Mouse (Mus musculus) gastrocnemius, postnatal 10 days (tissue): ENCODE results near the gene Rcc2. TPM values are rescaled to one million over a fixed set of nuclear protein-coding genes. Genes with fewer than 3 reads are reported as not detected.

Source experiments
- DNase-seq: peaks from one replicate; pipeline ENCODE4 v3.0.0; 2021; ENCODE audit warnings: mixed read lengths
- total RNA-seq, 2 experiments: library from RNA; stranded (reverse); gene quantifications; 2 replicates each; pipeline ENCODE4 v1.2.3; 2021

Gene Rcc2
- total RNA-seq, 2 experiments from 2014 or later, result 23.4 to 30.2 TPM

GRCm38 (mm10) chr4:140709617-140710016, 9.3 kb downstream of the Rcc2 start:
- no peak for DNase-seq

- DNase-seq, result no peak
These were observed 10.4 kb downstream of the Rcc2 start for GRCm38 (mm10) chr4:140710781-140711180.

GRCm38 (mm10) chr4:140711360-140711759, 11.0 kb downstream of the Rcc2 start:
- DNase-seq, result peak; percentile 71

GRCm38 (mm10) chr4:140713480-140714365, 13.4 kb downstream of the Rcc2 start:
- peak; percentile 93 for DNase-seq

- DNase-seq, result no peak
These were observed 14.2 kb downstream of the Rcc2 start for GRCm38 (mm10) chr4:140714586-140714985.

- no peak for DNase-seq
These were observed 16.7 kb downstream of the Rcc2 start for GRCm38 (mm10) chr4:140716994-140717393.

- no peak for DNase-seq
These were observed 18.1 kb downstream of the Rcc2 start for GRCm38 (mm10) chr4:140718436-140718835.

- DNase-seq, result no peak
These were observed 19.8 kb downstream of the Rcc2 start for GRCm38 (mm10) chr4:140720091-140720490.

GRCm38 (mm10) chr4:140721968-140722490, 21.7 kb downstream of the Rcc2 start:
- no peak for DNase-seq

GRCm38 (mm10) chr4:140722710-140723109, 22.4 kb downstream of the Rcc2 start:
- no peak for DNase-seq

- DNase-seq, result no peak
These were observed 22.9 kb downstream of the Rcc2 start for GRCm38 (mm10) chr4:140723192-140723591.

- no peak for DNase-seq
These were observed 23.5 kb downstream of the Rcc2 start for GRCm38 (mm10) chr4:140723801-140724200.

GRCm38 (mm10) chr4:140724739-140725138, 24.4 kb downstream of the Rcc2 start:
- no peak for DNase-seq

- DNase-seq, result no peak
These were observed 26.6 kb downstream of the Rcc2 start for GRCm38 (mm10) chr4:140726907-140727306.

- DNase-seq, result no peak
These were observed 31.3 kb downstream of the Rcc2 start for GRCm38 (mm10) chr4:140731654-140732053.

- DNase-seq, result no peak
These were observed 32.5 kb downstream of the Rcc2 start for GRCm38 (mm10) chr4:140732871-140733270.

GRCm38 (mm10) chr4:140740655-140741054, 40.3 kb downstream of the Rcc2 start:
- DNase-seq, result no peak

- no peak for DNase-seq
These were observed 41.1 kb downstream of the Rcc2 start for GRCm38 (mm10) chr4:140741401-140741800.

- no peak for DNase-seq
These were observed 42.2 kb downstream of the Rcc2 start, which contains the start of gene Padi6 for GRCm38 (mm10) chr4:140742543-140742942. TSS of gene Padi6 (minus strand) at chr4:140742643.

- no peak for DNase-seq
These were observed 42.7 kb downstream of the Rcc2 start for GRCm38 (mm10) chr4:140743086-140743485.

GRCm38 (mm10) chr4:140744654-140745053, 44.3 kb downstream of the Rcc2 start:
- peak; percentile 52 for DNase-seq

- no peak for DNase-seq
These were observed 47.6 kb downstream of the Rcc2 start for GRCm38 (mm10) chr4:140747978-140748377.

- DNase-seq, result peak; percentile 36
These were observed 50.0 kb downstream of the Rcc2 start for GRCm38 (mm10) chr4:140750328-140750727.

- DNase-seq, result no peak
These were observed 53.0 kb downstream of the Rcc2 start for GRCm38 (mm10) chr4:140753366-140753765.
